Mouse (Mus musculus): ENCODE measurements at regions not wholly inside any gene's neighbourhood (a gene's known extent, or its start where the extent isn't known, plus 50 kb on each side); places are given as distances from the start of the nearest gene placed in this dataset.

- no peak for DNase-seq (ENCODE audit: low read depth, low spot score)
Measured at GRCm38 (mm10) chr12:48283818-48284217, 1098.6 kb upstream of the Foxg1 start.

- DNase-seq (ENCODE audit: low read depth, low spot score) = no peak
Measured at GRCm38 (mm10) chr12:48284386-48284785, 1098.1 kb upstream of the Foxg1 start.

- DNase-seq (ENCODE audit: low read depth, low spot score) = peak; percentile 8
Measured at GRCm38 (mm10) chr12:48290146-48290545, 1092.3 kb upstream of the Foxg1 start.
